Mouse (Mus musculus) cerebellum, adult 2 months (tissue): Measurements from ENCODE around the gene Vgll4. TPM values are rescaled to one million over a fixed set of nuclear protein-coding genes. Genes with fewer than 3 reads are reported as not detected.

Experiments
- DNase-seq, 2 experiments: peaks; one replicate each; pipeline ENCODE4 v3.0.0; 2021
- H3K27ac ChIP-seq: fragments of 200-500 bp; 2 replicates; pipeline ENCODE4 v1.5.1; 2012; ENCODE audit warnings: low read length, control low read depth, inconsistent platforms; ENCODE audit not compliant: insufficient read depth
- H3K27me3 ChIP-seq: fragments of 200-500 bp; 2 replicates; pipeline ENCODE4 v1.6.1; 2012; ENCODE audit warnings: inconsistent platforms, mild to moderate bottlenecking, low read length, moderate library complexity; ENCODE audit not compliant: control insufficient read depth, insufficient read depth
- H3K4me1 ChIP-seq: fragments of 200-500 bp; 2 replicates; pipeline ENCODE4 v1.6.1; 2011; ENCODE audit warnings: low read length; ENCODE audit not compliant: control insufficient read depth, insufficient read depth
- H3K4me3 ChIP-seq: fragments of 200-500 bp; replicated peaks from 2 replicates; pipeline ENCODE3; 2011; ENCODE audit warnings: mild to moderate bottlenecking, low read depth, low read length, control low read depth; ENCODE audit not compliant: insufficient read depth
- CTCF ChIP-seq: fragments of 200-500 bp; IDR thresholded peaks from 2 replicates; pipeline ENCODE4 v1.5.1; 2011; ENCODE audit warnings: low read depth, mild to moderate bottlenecking, control low read depth, low read length, moderate library complexity, borderline replicate concordance; ENCODE audit not compliant: insufficient read depth
- POLR2A ChIP-seq: fragments of 200-500 bp; IDR thresholded peaks from 2 replicates; pipeline ENCODE4 v1.6.1; 2011; ENCODE audit warnings: low read length, control low read depth, borderline replicate concordance; ENCODE audit not compliant: insufficient read depth
- WGBS: fragments of 180-500 bp; shearing (Covaris S2); methylation state at CpG from one replicate; pipeline ENCODE4 v1.1.7; 2018; 5-methylcytosine and 5-hydroxymethylcytosine counted together
- polyA plus RNA-seq: library from polyadenylated mRNA; depleted of rRNA; stranded (reverse); fragments of >200 nt; gene quantifications from 2 replicates; pipeline ENCODE4 v1.2.3, GENCODE M21; 2012

Vgll4 gene
- polyA plus RNA-seq, 1 experiment, result 23.9 TPM

- Histone ChIP-seq H3K27ac (no peak overlapping the region), H3K4me3 (no peak overlapping the region), H3K4me1 (no peaks in the 10 kb centered on the region), H3K27me3 (no peaks in the 10 kb centered on the region)
- TF ChIP-seq CTCF, result peak; percentile 19; the same call in 1 of the 2 replicates
- TF ChIP-seq POLR2A, result no peak
- WGBS, result 77% methylated on average over 5 of the region's 5 CpGs
- DNase-seq, result no peak
Measured at GRCm38 (mm10) chr6:114970895-114971294, 1.1 kb upstream of the Vgll4 start.

- H3K4me1 ChIP-seq, result no peaks in the 10 kb centered on the region
- no peak for TF ChIP-seq CTCF
- no peak for TF ChIP-seq POLR2A
- 39% methylated on average over 6 of the region's 6 CpGs for WGBS
- no peak overlapping the region for H3K4me3 ChIP-seq
- DNase-seq, result no peak
- no peak overlapping the region for H3K27ac ChIP-seq
- H3K27me3 ChIP-seq, result no peaks in the 10 kb centered on the region
Measured at GRCm38 (mm10) chr6:114970386-114970785, 592 bp upstream of the Vgll4 start.

- H3K27me3 ChIP-seq, result no peaks in the 10 kb centered on the region
- DNase-seq, result peak; percentile 89 to 91
- no peak for TF ChIP-seq CTCF
- 0 out of 2 replicates have a peak, but pooled peaks have one; percentile 41 for TF ChIP-seq POLR2A
- no peaks in the 10 kb centered on the region for H3K4me1 ChIP-seq
- H3K4me3 ChIP-seq, result peak overlapping the region; percentile 86
- under 1% methylated on average over 77 of the region's 82 CpGs for WGBS
- H3K27ac ChIP-seq, result no peak overlapping the region
Measured at GRCm38 (mm10) chr6:114968361-114969212, 1.2 kb downstream of the Vgll4 start.

GRCm38 (mm10) chr6:114967623-114968022 lies 2.2 kb downstream of the Vgll4 start:
- Histone ChIP-seq H3K4me3 (no peak overlapping the region), H3K4me1 (no peaks in the 10 kb centered on the region), H3K27ac (no peak overlapping the region), H3K27me3 (no peaks in the 10 kb centered on the region)
- TF ChIP-seq CTCF (no peak), POLR2A (no peak)
- 81% methylated on average over 12 of the region's 12 CpGs for WGBS
- DNase-seq, result no peak

- 58% methylated on average over 2 of the region's 2 CpGs for WGBS
- DNase-seq, result no peak
- H3K27me3 ChIP-seq, result no peaks in the 10 kb centered on the region
- TF ChIP-seq CTCF, result no peak
- TF ChIP-seq POLR2A, result no peak
- H3K4me1 ChIP-seq, result no peaks in the 10 kb centered on the region
- no peak overlapping the region for H3K4me3 ChIP-seq
- H3K27ac ChIP-seq, result no peak overlapping the region
Measured at GRCm38 (mm10) chr6:114966396-114967154, 3.2 kb downstream of the Vgll4 start.

- H3K27me3 ChIP-seq, result no peaks in the 10 kb centered on the region
- TF ChIP-seq POLR2A (no peak), CTCF (no peak)
- WGBS, result 93% methylated on average over 3 of the region's 3 CpGs
- H3K4me1 ChIP-seq, result no peaks in the 10 kb centered on the region
- H3K4me3 ChIP-seq, result no peak overlapping the region
- no peak overlapping the region for H3K27ac ChIP-seq
- no peak for DNase-seq
Measured at GRCm38 (mm10) chr6:114965802-114966201, 4.0 kb downstream of the Vgll4 start.

GRCm38 (mm10) chr6:114965396-114965795 lies 4.4 kb downstream of the Vgll4 start:
- Histone ChIP-seq H3K27ac (no peak overlapping the region), H3K4me3 (no peak overlapping the region), H3K27me3 (no peaks in the 10 kb centered on the region), H3K4me1 (no peaks in the 10 kb centered on the region)
- no peak for DNase-seq
- WGBS, result 82% methylated on average over 8 of the region's 8 CpGs
- TF ChIP-seq POLR2A (no peak), CTCF (no peak)
